Mouse (Mus musculus) urinary bladder, adult 18-20 months (tissue): ENCODE measurements around the gene Noxo1.
"Not testable (repeated sequence)": the region's sequence is repeated elsewhere in the genome, so short reads cannot be mapped to it uniquely, and the experiment has no call there.

Source experiments
- DNase-seq, 2 experiments: peaks; one replicate each; pipeline ENCODE4 v3.0.0; 2022; ENCODE audit warnings: low spot score in 2 of 2, mixed read lengths in 2 of 2

Gene Noxo1

DNA sequence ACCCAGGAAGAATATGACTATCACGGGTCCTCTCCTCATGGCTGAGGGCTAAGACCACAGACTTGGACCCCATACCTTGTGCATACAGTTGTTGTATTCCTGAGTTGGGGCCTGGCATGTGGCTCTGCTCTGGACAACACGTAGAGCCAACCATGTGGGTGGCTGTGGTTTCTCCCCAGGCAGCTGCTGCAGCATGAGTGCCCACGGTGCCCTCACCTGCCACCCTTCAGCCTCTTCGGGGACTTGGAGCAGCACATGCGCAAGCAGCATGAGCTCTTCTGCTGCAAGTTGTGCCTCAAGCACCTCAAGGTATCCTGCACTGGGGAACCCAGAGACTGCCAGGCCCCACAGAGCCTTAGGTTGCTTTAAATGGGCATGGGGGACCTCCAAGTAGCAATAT is 19.2 kb upstream of the Noxo1 start:
- no peak for DNase-seq

DNA sequence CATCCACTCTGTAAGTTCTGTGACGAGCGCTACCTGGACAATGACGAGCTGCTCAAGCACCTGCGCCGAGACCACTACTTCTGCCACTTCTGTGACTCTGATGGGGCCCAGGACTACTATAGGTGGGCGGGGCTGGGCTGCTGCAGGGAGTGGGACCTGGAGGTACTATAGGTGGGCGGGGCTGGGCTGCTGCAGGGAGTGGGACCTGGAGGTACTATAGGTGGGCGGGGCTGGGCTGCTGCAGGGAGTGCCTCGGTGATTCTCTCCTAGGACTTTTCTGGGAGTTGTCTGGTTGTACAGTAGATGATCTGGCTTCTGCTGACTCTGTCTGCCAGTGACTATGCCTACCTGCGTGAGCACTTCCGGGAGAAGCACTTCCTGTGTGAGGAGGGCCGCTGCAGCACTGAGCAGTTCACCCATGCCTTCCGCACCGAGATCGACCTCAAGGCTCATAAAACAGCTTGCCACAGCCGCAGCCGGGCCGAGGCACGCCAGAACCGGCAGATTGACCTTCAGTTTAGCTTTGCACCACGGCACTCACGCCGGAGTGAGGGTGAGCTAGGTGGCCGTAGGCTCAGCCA is 18.4 kb upstream of the Noxo1 start:
- DNase-seq: no peak

DNA sequence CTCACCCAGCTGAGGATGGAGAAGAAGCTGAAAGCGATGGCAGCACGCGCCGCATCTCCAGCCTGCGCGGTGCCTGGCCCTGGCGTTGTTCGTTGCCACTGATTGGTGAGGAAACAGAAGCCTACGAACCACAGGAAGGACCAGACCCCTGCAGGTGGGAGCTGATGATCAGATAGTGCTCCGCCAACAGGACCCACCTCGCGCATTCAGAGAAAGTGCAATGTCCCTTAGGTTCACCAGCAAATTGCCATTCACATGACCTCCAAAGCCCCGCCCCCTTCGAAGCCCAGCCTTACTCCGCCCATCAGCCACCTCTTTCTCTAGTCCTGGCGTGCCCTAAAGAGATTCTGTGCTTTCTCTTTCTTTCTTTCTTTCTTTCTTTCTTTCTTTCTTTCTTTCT is 9.5 kb upstream of the Noxo1 start:
- no peak for DNase-seq

DNA sequence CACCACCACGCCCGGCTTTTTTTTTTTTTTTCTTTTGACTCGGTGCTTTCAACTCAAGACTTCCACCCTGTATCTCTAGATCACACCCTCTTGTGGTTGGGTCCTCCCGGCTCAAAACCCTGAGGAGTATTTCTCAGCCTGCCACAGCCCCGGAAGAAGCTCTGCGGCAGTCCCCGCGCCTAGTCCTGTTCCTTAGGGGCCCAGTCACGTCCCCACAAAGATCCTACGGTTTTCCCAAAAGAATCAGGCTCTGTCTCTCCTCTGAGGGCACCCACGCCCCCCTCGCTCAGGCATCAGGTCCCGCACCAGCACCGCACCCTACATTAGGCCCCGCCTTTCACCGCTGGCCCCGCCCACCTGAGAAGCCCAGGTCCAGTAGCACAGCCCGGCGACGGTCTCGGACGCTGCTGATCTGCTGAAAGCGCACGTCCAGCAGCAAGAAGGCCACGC is 8.9 kb upstream of the Noxo1 start:
- peak in 1 of 2 experiments; percentile 58 for DNase-seq

DNA sequence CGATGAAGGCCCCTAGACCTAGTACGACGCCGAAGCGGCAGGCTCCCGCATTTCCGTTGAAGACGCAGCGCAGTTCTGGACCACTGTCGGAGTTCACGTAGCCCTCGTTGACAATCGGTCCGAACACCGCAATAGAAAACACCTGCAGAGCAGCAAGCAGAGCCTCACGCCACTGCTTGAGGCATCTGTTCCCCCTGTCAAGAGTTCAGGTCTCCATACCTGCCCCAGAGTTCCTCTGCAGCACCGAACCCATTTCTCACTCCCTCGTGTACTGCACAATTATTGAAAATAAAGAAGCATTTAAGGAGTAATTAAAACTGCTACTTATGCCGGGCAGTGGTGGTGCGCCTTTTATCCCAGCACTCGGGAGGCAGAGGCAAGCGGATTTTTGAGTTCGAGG is 8.4 kb upstream of the Noxo1 start:
- no peak for DNase-seq

DNA sequence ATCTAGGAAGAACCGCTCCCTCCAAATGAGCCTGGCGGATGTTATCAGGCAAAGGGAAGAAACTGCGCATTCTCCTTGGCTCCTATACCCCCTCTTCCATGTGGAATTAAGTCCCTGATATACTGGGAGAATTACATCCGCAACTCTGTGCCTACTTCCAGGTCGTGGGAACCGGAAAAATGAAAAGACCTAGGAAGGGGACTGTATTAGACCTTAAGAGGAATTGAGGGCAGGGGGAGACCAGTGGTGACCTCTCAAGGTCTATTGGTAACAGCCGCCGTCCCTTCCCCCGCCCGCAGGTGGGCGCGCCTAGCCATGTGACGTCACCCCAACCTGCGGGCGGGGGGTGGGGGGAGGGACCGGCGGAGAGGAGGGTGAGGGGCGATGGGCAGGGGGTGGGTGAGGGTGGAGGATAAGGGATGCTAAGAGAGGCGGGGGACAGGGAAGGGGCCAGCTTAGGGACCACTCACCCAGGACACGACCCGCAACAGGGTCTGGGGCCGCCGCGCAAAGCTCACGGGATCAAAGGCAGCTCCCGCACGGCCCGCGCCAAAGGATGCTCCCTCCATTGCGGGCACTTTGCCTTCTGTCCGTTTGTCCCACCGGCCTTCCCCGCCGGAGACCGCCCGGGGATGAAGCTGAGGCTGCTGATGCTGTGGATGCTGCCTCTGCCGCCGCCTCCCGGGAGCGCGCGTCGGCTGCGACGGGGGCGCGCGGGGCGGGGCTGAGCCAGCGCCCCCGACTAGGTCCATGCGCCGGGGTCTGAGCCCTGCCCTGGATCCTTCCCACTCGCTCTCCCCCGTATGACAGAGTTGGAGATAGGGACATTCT is 6.6 kb upstream of the Noxo1 start, which contains the start of gene Syngr3:
TSS of gene Syngr3 (minus strand) at position 705 of the 831 bp plus-strand sequence.
- no peak for DNase-seq

DNA sequence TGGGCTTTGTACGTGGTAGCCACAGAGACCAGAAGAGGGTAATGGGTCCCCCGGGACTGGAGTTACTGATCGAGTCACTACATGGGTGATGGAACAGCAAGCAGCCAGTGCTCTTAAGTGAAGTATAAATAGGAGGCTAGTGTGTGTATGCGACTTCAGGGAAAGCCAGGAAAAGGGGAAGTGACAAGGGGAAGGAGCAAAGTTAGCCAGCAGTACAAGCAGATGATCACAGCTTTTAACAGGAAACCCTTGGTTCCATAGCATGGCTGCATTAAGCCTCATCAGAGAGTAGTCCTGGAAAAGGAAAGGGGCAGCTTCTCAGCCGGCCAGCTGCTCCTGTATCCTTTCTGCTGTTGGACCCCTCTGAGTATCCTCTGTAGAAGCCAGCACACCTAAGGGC is 3.6 kb upstream of the Noxo1 start:
- no peak for DNase-seq

DNA sequence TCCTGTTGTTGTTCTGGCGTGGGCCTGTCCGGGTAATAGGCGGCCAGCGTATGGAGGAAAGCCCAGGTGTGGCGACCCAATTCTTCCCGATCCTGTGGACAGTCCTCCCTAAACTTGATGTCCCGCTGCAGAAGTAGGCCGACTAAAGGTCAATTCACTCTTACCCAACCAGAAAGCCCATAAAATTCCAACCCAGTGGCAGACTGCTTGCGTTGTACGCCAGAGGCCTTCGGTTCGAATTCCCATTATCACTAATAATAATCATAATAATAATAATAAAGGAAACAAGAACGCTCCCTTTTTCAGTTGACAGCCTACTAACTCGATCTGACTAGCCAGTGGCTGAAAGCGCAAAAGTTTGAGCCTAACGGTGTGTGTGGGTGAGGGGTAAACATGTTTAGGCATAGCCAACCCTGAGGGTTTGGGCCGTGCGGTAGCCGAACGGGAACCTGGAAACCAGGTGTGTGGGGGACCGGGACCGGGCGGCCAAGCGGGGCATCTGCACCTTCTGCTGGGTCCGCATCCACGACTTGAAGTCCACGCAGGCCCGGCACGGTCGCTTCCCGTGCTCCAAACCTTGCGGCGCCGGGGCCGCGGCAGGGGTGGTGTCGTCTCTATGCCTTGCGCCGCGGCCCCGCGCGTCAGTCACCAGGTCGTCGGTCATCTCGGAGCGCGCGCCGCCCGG is 566 bp upstream of the Noxo1 start:
- peak in 1 of 2 experiments; percentile 44 for DNase-seq

DNA sequence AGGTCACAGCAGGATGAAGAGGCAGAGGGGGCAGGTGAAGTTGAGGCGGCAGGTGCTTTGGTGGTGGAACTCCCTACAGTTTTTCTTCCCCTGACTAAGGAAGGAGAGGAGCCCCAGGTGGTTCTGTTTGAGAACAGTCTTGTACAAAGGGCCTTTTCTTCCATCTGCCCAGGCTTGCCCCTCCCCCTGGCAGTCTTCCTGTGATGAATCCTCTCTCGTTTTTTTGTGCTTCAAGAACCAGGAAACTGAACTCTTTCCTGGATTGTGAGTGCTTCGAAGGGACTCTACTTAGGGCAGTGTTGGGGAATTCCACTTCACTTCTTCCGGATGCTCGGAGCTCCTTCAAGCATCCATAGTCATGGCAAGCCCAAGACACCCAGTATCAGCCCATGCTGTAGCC is 2.0 kb downstream of the Noxo1 start:
- no peak for DNase-seq

DNA sequence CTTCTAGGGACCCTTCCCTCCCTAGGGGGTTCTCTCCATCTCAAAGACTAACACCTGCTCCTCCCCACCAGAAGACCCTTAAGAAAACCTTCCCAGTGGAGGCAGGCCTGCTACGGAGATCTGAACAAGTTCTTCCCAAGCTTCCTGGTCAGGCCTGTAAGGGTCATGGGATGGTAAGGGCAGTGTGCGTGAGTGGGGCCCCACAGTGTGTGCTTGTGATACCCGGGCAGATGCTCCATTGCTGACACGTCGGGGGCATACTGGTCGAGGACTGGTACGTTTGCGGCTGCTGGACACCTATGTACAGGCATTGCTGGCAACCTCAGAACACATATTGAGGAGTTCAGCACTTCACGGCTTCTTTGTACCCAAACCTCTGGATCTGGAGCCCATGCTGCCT is 2.7 kb downstream of the Noxo1 start:
- DNase-seq: no peak

DNA sequence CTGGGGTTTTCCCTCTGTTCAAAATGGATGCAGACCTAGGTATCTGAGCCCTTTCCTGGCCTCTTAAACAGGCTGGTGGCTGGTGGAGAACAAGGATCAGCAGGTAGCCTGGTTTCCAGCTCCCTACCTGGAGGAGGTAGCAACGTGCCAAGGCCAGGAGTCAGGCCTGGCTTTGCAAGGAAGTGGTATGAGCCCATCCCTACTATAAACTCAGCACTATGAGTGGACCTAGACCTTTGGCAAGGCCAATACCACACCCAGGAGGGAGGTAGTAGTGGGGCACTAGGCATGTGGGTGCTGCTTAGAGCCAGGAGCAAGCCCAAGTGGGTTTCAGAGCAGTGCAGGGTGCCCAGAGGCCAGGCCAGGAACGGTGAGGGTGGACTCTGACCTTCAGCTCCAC is 3.4 kb downstream of the Noxo1 start:
- no peak for DNase-seq

DNA sequence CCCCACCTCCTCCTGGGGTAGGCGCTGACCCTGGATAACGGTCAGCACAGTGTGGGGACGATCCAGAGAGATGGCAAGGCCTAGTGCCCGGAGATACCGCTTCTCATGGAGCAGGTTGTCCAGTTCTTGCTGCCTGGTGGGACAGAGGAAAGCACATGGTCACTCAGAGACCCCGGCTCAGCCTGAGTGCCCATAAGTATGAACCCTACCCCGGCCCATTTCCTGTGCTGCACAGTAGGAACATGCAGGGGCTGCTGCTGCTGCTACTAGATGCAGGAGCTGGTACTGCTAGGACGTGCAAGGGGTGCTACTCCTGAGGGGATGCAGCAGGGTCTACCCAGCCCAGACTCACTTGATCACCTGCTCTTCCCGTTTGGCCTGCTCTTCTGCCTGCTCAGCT is 5.2 kb downstream of the Noxo1 start:
- no peak for DNase-seq

DNA sequence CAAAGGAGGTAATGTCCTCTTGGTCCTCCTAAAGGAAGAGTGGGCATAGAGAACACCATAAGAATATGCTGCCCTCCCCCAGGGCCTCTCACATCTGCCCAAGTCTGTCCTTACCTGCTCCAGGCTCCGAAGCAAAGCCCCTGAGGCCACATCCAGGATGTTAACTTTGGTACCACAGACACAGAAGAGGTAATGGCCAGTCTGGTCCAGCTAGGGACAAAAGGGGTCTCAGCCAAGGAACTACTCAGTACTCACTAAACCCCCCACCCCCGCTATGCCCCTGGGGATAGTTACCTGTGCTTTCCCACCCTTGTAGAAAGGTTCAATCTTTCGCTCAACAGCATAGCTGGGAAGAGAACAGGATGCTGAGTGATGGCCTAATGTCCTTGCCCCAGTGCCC is 9.8 kb downstream of the Noxo1 start:
- no peak for DNase-seq

DNA sequence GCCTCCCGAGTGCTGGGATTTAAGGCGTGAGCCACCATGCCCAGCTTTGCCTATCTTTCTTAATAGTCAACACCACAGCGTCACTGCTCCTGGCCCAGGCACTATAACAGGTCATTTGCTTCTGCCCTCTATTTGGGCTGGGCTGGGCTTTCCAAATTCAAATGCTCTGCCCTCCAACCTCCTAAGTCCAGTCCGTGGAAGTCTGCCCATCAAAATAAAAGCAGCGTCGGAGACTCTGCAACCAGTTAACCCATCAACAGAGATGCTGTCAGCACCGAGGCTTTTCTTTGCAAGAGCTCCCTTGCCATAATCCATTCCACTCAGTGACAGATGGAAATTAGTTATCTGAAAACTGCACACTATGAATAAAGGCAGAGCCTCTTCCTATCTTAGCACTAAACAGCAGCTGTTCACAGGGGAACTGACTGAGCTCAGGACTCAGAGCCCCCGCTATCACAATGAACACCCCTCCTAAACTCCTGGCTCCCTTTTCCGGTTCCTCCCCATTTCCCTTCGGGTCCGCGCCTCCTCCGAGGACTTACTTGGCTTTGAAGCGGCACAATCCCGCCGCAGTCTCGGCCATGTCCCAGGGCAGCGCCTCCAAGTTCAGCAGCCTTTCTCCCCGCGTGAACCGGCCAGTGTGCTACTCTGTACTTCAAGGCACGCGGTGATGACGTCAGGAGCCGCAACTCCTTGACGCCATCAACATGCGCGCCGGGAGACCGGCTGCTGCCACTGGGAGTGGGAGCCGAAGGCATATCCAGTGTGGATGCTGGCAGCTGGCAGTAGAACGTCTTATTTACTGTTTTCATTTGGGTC is 11.2 kb downstream of the Noxo1 start, which contains the start of gene Tbl3:
TSS of gene Tbl3 (minus strand) at position 679 of the 819 bp plus-strand sequence.
- DNase-seq: peak; percentile 84 to 89

DNA sequence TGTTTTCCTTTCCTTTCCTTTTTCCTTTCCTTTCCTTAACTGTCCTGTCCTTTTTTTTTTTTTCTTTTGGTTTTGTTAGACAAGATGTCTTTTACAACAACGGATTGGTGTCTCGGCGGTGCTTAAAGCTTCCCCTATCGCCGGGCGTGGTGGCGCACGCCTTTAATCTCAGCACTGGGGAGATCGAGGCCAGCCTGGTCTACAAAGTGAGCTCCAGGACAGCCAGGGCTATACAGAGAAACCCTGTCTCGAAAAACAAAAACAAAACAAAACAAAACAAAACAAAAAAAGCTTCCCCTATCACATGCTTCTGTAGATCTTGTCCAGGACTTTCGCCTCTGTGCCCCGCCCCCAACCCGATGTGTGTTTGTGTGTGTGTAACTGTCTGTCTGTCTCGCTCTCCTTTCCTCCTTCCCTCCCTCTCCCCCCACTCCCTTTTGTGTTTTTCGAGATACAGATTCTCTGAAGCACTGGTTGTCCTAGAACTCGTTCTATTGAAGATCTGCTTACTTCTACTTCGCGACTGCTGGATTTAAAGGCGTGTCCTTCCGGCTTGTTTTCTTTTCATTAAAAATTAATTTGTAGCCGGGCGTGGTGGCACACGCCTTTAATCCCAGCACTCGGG is 11.9 kb downstream of the Noxo1 start:
- DNase-seq: no peak

DNA sequence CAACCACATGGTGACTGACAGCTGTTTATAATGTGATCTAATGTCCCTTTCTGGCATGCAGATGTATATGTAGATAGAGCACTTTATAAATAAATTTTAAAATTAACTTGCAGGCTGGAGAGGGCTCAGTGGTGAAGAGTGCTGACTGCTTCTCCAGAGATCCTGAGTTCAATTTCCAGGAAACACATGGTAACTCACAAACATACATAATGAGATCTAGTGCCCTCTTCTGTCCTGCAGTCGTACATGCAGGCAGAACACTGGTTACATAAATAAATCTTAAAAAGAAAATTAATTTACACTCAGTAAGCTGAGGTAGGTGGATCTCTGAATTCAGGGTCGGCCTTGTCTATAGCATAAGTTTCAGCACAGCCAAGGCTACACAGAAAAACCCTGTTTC is 12.6 kb downstream of the Noxo1 start:
- DNase-seq: no peak

DNA sequence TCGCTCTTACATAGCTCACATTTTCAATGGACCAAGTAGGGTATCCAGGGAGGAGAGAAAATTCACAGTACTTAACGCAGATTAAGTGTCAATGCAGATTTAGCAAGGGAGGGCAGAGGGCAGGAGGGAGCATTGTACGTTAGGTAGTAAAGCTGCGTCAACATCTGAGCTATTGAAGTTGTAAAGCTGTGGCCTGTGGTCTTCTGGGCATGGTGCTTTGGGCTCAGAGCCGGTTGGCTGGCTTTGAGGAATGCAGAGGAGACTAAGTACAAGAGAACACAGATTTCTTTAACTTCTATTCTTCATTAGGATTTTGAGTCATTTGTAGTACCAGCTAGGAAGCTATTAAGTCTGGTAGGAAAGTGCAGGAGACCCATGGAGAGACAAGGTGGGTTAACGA is 19.5 kb downstream of the Noxo1 start:
- no peak for DNase-seq

DNA sequence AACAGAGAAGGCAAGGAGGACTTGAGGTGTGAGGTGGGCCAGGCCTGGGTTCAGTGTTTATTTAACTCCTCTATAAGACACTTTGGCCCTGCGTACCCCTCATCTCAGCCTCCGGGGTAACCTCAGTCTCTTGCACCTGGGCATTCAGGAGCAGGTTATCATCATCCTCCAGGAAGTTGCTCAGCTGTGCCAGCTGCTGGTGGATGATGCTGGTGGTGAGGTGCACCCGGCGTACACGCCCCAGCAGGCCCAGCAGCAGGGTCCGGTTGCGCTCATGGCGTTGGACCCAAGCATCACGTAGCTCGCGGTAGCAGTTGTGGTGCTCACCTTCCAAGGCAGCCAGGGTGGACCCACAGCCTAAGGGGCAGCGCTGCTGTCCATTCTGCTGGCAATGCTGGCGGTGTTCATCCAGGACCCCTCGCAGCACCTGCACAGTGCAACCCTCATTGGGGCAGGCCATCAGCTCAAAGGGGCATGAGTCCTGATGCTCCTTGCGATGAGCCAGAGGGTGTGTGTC is 20.2 kb downstream of the Noxo1 start:
- DNase-seq: no peak

DNA sequence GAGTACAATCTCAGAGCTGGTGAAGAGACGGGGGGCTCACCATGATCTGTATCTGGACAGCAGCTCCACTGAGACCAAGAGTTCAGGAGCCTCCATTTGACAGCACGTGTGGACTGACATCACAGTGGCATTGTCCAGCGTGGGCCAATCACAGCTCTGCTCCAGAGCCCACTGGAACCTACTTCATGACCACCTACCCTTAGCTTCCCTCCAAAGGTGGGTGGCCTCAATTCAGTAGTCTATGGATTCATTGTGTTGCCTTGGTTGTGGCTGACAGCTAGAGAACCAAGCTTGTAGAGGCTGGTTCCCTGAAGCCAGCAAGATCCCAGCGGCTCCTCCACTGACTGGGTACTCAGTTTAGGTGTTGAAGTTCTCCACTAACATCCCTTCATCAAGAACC is 21.9 kb downstream of the Noxo1 start, which contains the start of the genes Rnf151 and Rps2:
TSS of gene Rnf151 (minus strand) at position 121 of the 400 bp plus-strand sequence.
TSS of gene Rps2 (plus strand) at position 174 of the 400 bp plus-strand sequence.
- no peak for DNase-seq

DNA sequence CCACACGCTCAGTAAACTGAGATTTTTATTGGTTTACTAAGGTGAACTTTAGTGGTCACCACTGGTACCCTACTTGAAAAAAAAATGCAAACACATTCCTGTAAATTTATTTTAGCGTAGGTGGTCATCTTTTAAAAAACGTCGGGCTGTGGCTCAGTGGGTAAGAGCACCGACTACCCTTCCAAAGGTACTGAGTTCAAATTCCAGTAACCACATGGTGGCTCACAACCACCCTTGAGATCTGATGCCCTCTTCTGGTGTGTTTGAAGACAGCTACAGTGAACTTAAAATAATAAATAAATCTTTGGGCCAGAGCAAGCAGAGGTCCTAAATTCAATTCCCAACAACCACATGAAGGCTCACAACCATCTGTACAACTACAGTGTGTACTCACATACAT is 22.9 kb downstream of the Noxo1 start:
- DNase-seq: not testable (repeated sequence)
